Mouse (Mus musculus) myocyte (in vitro differentiated cells): ENCODE measurements around the gene Eef2kmt.

Experiments
- E2F4 ChIP-seq: IDR thresholded peaks from one replicate; pipeline ENCODE4 v1.6.1; 2011; ENCODE audit warnings: mild to moderate bottlenecking, control low read depth, moderate library complexity; ENCODE audit not compliant: insufficient read depth
- MYOD1 ChIP-seq, 3 experiments: IDR thresholded peaks; one replicate each; pipeline ENCODE4 v1.6.1; 2011; ENCODE audit warnings: control low read depth in 2 of 3, low read depth in 2 of 3, mild to moderate bottlenecking in 2 of 3, moderate library complexity in 1 of 3; ENCODE audit not compliant: insufficient read length in 2 of 3, control insufficient read depth in 1 of 3
- POLR2A ChIP-seq: IDR thresholded peaks from one replicate; pipeline ENCODE4 v1.6.1; 2011; ENCODE audit warnings: low read depth, mild to moderate bottlenecking, control low read depth, moderate library complexity; ENCODE audit not compliant: insufficient read length
- POLR2AphosphoS2 ChIP-seq: IDR thresholded peaks from one replicate; pipeline ENCODE4 v1.6.1; 2011; ENCODE audit warnings: low read depth, control low read depth; ENCODE audit not compliant: insufficient read length
- TCF12 ChIP-seq: IDR thresholded peaks from one replicate; pipeline ENCODE4 v1.6.1; 2011; ENCODE audit warnings: mild to moderate bottlenecking, control low read depth; ENCODE audit not compliant: poor library complexity, insufficient read depth, severe bottlenecking
- USF1 ChIP-seq: IDR thresholded peaks from one replicate; pipeline ENCODE4 v1.6.1; 2011; ENCODE audit warnings: low read depth, mild to moderate bottlenecking, control low read depth, moderate library complexity

DNA sequence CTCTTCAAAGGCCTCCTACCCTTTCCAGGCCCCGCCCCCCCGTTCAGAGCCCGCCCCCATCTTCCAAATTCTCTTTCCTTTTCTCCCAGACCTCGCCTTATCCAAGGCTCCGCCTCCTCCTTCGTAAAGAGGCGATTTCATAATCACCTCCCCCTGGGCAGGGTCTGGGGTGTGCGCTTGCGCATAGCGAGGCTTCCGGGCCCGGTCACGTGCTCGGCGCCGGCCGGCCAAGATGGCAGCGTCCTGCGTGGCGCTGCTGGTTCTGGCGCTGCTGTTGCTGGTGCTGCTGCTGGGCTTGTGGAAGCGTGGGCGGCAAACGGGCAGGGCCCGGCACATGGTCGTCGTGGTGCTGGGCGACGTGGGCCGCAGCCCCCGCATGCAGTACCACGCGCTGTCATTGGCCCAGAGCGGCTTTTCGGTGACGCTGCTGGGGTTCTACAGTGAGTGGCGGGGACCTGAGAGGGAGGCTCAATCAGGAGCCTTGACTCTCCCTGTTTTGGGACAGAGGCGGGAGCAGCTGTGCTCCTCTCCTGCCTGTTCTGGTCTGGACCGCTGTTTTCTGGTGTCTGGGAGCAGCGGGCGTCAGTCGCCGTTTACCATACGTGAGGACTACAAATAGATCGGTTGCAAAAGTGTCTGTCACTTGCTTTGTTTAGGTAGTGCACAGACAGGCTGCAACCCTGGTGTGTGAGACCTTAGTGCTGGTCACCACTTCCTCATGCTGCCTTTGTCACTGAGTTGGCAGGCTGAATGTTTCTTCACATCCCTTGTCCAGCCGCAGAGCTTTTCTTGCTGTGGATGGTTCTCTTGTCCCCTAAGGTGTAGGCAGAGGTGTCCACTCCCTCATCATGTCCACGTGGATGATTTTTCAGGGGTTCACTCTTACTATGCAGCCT is 22.1 kb downstream of the Eef2kmt start, which contains the start of gene Alg1:
- peak; percentile 99 for TF ChIP-seq POLR2AphosphoS2
- TF ChIP-seq E2F4: no peak
- peak; percentile 100 for TF ChIP-seq POLR2A
- no peak for TF ChIP-seq TCF12
- TF ChIP-seq MYOD1 (IDR thresholded peaks at IDR 0.05; ENCODE audit: control insufficient read depth in 1 of 3, insufficient read length in 2 of 3, low read depth in 2 of 3): peak in 1 of 3 experiments; percentile 40
- TF ChIP-seq USF1: peak; percentile 95
